Mouse (Mus musculus): ENCODE measurements around the gene Josd2. TPM values are rescaled to one million over a fixed set of nuclear protein-coding genes. Genes with fewer than 3 reads are reported as not detected.

Josd2 gene
- polyA plus RNA-seq, 1 experiment from 2014 or later: 78.5 TPM

- H3K27ac ChIP-seq: no peak overlapping the region
- DNase-seq (ENCODE audit: extremely low spot score, low spot score): no peak
Measured at GRCm38 (mm10) chr7:44498922-44499321, 31.1 kb downstream of the Josd2 start.

DNA sequence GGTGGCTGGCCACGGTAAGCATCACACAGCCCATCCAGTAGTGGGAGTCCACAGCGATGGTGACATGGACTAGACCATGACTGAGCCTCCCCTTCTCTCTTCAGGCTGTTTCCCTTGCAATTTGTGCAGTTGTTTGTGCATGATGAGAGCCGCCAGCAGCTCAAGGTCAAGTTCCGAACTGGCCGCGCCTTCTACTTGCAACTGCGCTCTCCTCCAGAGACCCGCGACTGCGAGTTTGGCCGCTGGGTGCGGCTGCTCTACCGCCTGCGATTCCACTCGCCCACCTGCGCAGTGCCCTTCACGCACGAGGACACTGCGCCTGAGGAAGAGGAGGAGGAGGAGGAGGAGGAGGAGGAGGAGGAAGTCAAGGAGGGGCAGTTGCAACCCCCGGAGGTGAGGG is 32.3 kb downstream of the Josd2 start:
- no peak for DNase-seq (ENCODE audit: extremely low spot score, low spot score)
- 0 out of 2 replicates have a peak, but pooled peaks cover 4% of the 10 kb centered on the region for H3K36me3 ChIP-seq (replicated peaks)
- H3K27ac ChIP-seq: no peak overlapping the region
- no peaks in the 10 kb centered on the region for H3K9me3 ChIP-seq
- WGBS: 63% methylated on average over 20 of the region's 20 CpGs
- H3K4me3 ChIP-seq: no peak overlapping the region
- peaks cover 19% of the 10 kb centered on the region; the same call in 1 of the 2 replicates for H3K27me3 ChIP-seq (ENCODE audit: poor library complexity, severe bottlenecking)
- peaks cover 20% of the 10 kb centered on the region for H3K4me1 ChIP-seq

More at GRCm38 (mm10) chr7:44498922-44499321, 31.1 kb downstream of the Josd2 start:
- H3K4me3 ChIP-seq: no peak overlapping the region
- H3K27me3 ChIP-seq (ENCODE audit: poor library complexity, severe bottlenecking): peaks cover 19% of the 10 kb centered on the region; the same call in 1 of the 2 replicates
- H3K36me3 ChIP-seq (replicated peaks): peaks cover 13% of the 10 kb centered on the region
- peaks cover 26% of the 10 kb centered on the region for H3K4me1 ChIP-seq
- H3K9me3 ChIP-seq: no peaks in the 10 kb centered on the region
- WGBS: 74% methylated on average over 1 of the region's 1 CpGs

- no peaks in the 10 kb centered on the region for H3K9me3 ChIP-seq
- H3K27me3 ChIP-seq (ENCODE audit: poor library complexity, severe bottlenecking): peaks cover 19% of the 10 kb centered on the region; the same call in 1 of the 2 replicates
- peaks cover 10% of the 10 kb centered on the region for H3K4me1 ChIP-seq
- peak; percentile 70 for DNase-seq (ENCODE audit: extremely low spot score, low spot score)
- 39% methylated on average over 5 of the region's 5 CpGs for WGBS
- 0 out of 2 replicates have a peak, but pooled peaks cover 4% of the 10 kb centered on the region for H3K36me3 ChIP-seq (replicated peaks)
- H3K27ac ChIP-seq: no peak overlapping the region
- H3K4me3 ChIP-seq: no peak overlapping the region
Measured at GRCm38 (mm10) chr7:44501563-44502115, 33.9 kb downstream of the Josd2 start.

GRCm38 (mm10) chr7:44507491-44507890 is 39.7 kb downstream of the Josd2 start:
- no peaks in the 10 kb centered on the region for H3K36me3 ChIP-seq (replicated peaks)
- peaks cover 24% of the 10 kb centered on the region; the same call in 1 of the 2 replicates for H3K27me3 ChIP-seq (ENCODE audit: poor library complexity, severe bottlenecking)
- H3K27ac ChIP-seq: no peak overlapping the region
- H3K9me3 ChIP-seq: peaks cover 3% of the 10 kb centered on the region; the same call in 1 of the 2 replicates
- no peak overlapping the region for H3K4me3 ChIP-seq
- no peak for DNase-seq (ENCODE audit: extremely low spot score, low spot score)
- no peaks in the 10 kb centered on the region for H3K4me1 ChIP-seq

GRCm38 (mm10) chr7:44519240-44519913 is 51.6 kb downstream of the Josd2 start:
- no peaks in the 10 kb centered on the region for H3K36me3 ChIP-seq (replicated peaks)
- peaks cover 7% of the 10 kb centered on the region for H3K4me1 ChIP-seq
- H3K27ac ChIP-seq: no peak overlapping the region
- no peak for DNase-seq (ENCODE audit: extremely low spot score, low spot score)
- WGBS: 77% methylated on average over 9 of the region's 9 CpGs
- H3K9me3 ChIP-seq: no peaks in the 10 kb centered on the region
- H3K4me3 ChIP-seq: no peak overlapping the region
- H3K27me3 ChIP-seq (ENCODE audit: poor library complexity, severe bottlenecking): peaks cover 39% of the 10 kb centered on the region

GRCm38 (mm10) chr7:44520990-44521389 is 53.2 kb downstream of the Josd2 start:
- no peak for DNase-seq (ENCODE audit: extremely low spot score, low spot score)
- Histone ChIP-seq H3K27ac (no peak overlapping the region), H3K36me3 (replicated peaks) (no peaks in the 10 kb centered on the region), H3K27me3 (ENCODE audit: poor library complexity, severe bottlenecking) (peaks cover 55% of the 10 kb centered on the region), H3K4me1 (peaks cover 21% of the 10 kb centered on the region), H3K4me3 (peak overlapping the region; percentile 40; the same call in 1 of the 2 replicates), H3K9me3 (no peaks in the 10 kb centered on the region)
- WGBS: 69% methylated on average over 3 of the region's 3 CpGs

Small RNAs within 50 kb of the gene (microRNA-seq; reads per million reads assigned to microRNA genes)
- not detected for gene Mir7052

Other genes with a start within 250 kb of the Josd2 start
- gene Klk1, start 242.6 kb upstream of the Josd2 start, polyA plus RNA-seq (2016; fragmentation: Nextera tagmentation; extraction: Ambion mirVana): not detected in 2 replicates
- not detected in 2 replicates for gene Gm36864, start 231.8 kb upstream of the Josd2 start, polyA plus RNA-seq (2016; fragmentation: Nextera tagmentation; extraction: Ambion mirVana)
- gene 1700028J19Rik, start 221.3 kb upstream of the Josd2 start, polyA plus RNA-seq (2016; fragmentation: Nextera tagmentation; extraction: Ambion mirVana): 1.3 and 1.4 TPM in 2 replicates
- 197 and 209 TPM in 2 replicates for gene 2410002F23Rik, start 221.3 kb upstream of the Josd2 start, polyA plus RNA-seq (2016; fragmentation: Nextera tagmentation; extraction: Ambion mirVana)
- 0.12 TPM in 1 of 2 replicates, not detected in the other for gene Acp4, start 210.6 kb upstream of the Josd2 start, polyA plus RNA-seq (2016; fragmentation: Nextera tagmentation; extraction: Ambion mirVana)
- 1.2 TPM in 1 of 2 replicates, not detected in the other for gene Gm15517, start 206.5 kb upstream of the Josd2 start, polyA plus RNA-seq (2016; fragmentation: Nextera tagmentation; extraction: Ambion mirVana)
- 2.5 and 2.9 TPM in 2 replicates for gene Clec11a, start 161.1 kb upstream of the Josd2 start, polyA plus RNA-seq (2016; fragmentation: Nextera tagmentation; extraction: Ambion mirVana)
- 1.4 TPM in 2 replicates for gene Shank1, start 157.7 kb upstream of the Josd2 start, polyA plus RNA-seq (2016; fragmentation: Nextera tagmentation; extraction: Ambion mirVana)
- gene Syt3, start 83.9 kb upstream of the Josd2 start, polyA plus RNA-seq (2016; fragmentation: Nextera tagmentation; extraction: Ambion mirVana): 3.2 and 4.1 TPM in 2 replicates
- gene 1700008O03Rik, start 82.2 kb upstream of the Josd2 start, polyA plus RNA-seq (2016; fragmentation: Nextera tagmentation; extraction: Ambion mirVana): 1.6 and 2.1 TPM in 2 replicates
- gene Lrrc4b, start 39.0 kb upstream of the Josd2 start, polyA plus RNA-seq (2016; fragmentation: Nextera tagmentation; extraction: Ambion mirVana): 1.8 and 2.1 TPM in 2 replicates
- gene Aspdh, start 2.6 kb upstream of the Josd2 start, polyA plus RNA-seq (2016; fragmentation: Nextera tagmentation; extraction: Ambion mirVana): 1.3 and 1.5 TPM in 2 replicates
- gene Emc10, start 28.5 kb downstream of the Josd2 start, polyA plus RNA-seq (2016; fragmentation: Nextera tagmentation; extraction: Ambion mirVana): 95.8 and 96.9 TPM in 2 replicates
- gene Fam71e1, start 28.6 kb downstream of the Josd2 start, polyA plus RNA-seq (2016; fragmentation: Nextera tagmentation; extraction: Ambion mirVana): 15.1 and 15.8 TPM in 2 replicates
- gene Mybpc2, start 56.7 kb downstream of the Josd2 start, polyA plus RNA-seq (2016; fragmentation: Nextera tagmentation; extraction: Ambion mirVana): 0.06 and 0.12 TPM in 2 replicates
- gene Spib, start 64.1 kb downstream of the Josd2 start, polyA plus RNA-seq (2016; fragmentation: Nextera tagmentation; extraction: Ambion mirVana): not detected in 2 replicates
- gene Pold1, start 80.9 kb downstream of the Josd2 start, polyA plus RNA-seq (2016; fragmentation: Nextera tagmentation; extraction: Ambion mirVana): 190 and 195 TPM in 2 replicates
- gene Nr1h2, start 86.0 kb downstream of the Josd2 start, polyA plus RNA-seq (2016; fragmentation: Nextera tagmentation; extraction: Ambion mirVana): 74.6 and 76.2 TPM in 2 replicates
- gene Napsa, start 104.4 kb downstream of the Josd2 start, polyA plus RNA-seq (2016; fragmentation: Nextera tagmentation; extraction: Ambion mirVana): 0.29 and 0.48 TPM in 2 replicates
- gene Kcnc3, start 122.7 kb downstream of the Josd2 start, polyA plus RNA-seq (2016; fragmentation: Nextera tagmentation; extraction: Ambion mirVana): 0.80 and 0.84 TPM in 2 replicates
- 1.5 and 1.8 TPM in 2 replicates for gene Myh14, start 202.9 kb downstream of the Josd2 start, polyA plus RNA-seq (2016; fragmentation: Nextera tagmentation; extraction: Ambion mirVana)
- gene Izumo2, start 240.8 kb downstream of the Josd2 start, polyA plus RNA-seq (2016; fragmentation: Nextera tagmentation; extraction: Ambion mirVana): not detected in 2 replicates